Mouse (Mus musculus) left cerebral cortex, postnatal 36 days (tissue): ENCODE measurements around the gene Tcaim. TPM values are rescaled to one million over a fixed set of nuclear protein-coding genes. Genes with fewer than 3 reads are reported as not detected.
"Not testable (repeated sequence)": the region's sequence is repeated elsewhere in the genome, so short reads cannot be mapped to it uniquely, and the experiment has no call there.

Source experiments
- DNase-seq, 2 experiments: peaks; one replicate each; pipeline ENCODE4 v3.0.0; 2021 to 2022; ENCODE audit warnings: low spot score in 2 of 2, mixed read lengths in 1 of 2
- intact Hi-C: fragments of 180-260 bp; cut with DNase I; formaldehyde crosslinking; loops from one replicate; pipeline ENCODE4 v1.15.1; 2025
- total RNA-seq, 2 experiments: library from RNA; stranded (reverse); gene quantifications; 2 replicates each; pipeline ENCODE4 v1.2.3; 2021

Gene Tcaim
- total RNA-seq, 2 experiments from 2014 or later: 16.2 to 16.8 TPM

- intact Hi-C loops: no loop called here
Measured at GRCm38 (mm10) chr9:122846156-122846555, 40.8 kb downstream of the Tcaim start.

GRCm38 (mm10) chr9:122847811-122848311 lies 42.5 kb downstream of the Tcaim start:
- intact Hi-C loops, DNase-seq: not testable (repeated sequence)

More at GRCm38 (mm10) chr9:122846156-122846555, 40.8 kb downstream of the Tcaim start:
- DNase-seq: peak; percentile 22 to 28

DNA sequence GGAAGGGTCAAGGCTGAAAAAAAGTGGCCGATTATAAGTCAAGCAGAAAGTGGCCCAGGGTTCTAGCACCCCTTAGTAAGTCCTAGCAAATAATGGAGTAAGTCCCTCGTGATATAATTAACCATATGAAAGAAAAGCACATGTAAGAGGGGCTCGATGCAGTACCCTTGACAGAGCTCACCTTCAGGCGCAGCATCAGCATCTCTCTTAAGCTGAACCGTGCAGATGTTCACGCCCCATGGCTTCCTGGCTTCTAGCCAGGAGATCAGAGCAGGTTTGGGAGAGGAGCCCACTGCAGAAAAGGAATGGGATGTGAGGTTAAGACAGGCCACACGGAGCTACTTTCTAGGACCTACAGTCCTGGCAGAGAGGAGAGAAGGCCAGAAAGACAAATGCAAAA lies 49.2 kb downstream of the Tcaim start:
- DNase-seq: no peak
- intact Hi-C loops: loop anchor here (5.0 kb wide), 1 partner anchor 37 kb away; no protein-coding TSS in a partner anchor

GRCm38 (mm10) chr9:122855141-122855540 lies 49.8 kb downstream of the Tcaim start:
- DNase-seq, intact Hi-C loops: not testable (repeated sequence)

DNA sequence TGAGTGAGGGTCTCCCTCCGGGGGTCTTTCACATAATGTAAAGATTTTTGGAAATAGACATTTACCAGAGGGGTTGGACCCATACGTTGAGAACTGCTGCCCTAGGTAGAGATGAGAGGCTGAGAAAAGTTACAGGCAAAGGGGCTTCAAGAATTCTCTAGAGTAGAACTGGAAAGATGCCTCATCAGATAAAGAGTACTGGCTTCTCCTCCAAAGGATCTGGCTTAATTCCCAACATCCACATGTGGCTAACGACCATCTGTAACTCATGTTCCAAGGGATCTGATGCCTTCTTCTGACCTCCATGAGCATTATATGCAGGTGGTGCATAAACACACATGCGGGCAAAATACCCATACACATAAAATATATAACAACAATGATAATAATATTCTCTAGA lies 50.3 kb downstream of the Tcaim start:
- no peak for DNase-seq
- intact Hi-C loops: no loop called here

GRCm38 (mm10) chr9:122856716-122857115 lies 51.4 kb downstream of the Tcaim start:
- DNase-seq: no peak
- intact Hi-C loops: no loop called here

DNA sequence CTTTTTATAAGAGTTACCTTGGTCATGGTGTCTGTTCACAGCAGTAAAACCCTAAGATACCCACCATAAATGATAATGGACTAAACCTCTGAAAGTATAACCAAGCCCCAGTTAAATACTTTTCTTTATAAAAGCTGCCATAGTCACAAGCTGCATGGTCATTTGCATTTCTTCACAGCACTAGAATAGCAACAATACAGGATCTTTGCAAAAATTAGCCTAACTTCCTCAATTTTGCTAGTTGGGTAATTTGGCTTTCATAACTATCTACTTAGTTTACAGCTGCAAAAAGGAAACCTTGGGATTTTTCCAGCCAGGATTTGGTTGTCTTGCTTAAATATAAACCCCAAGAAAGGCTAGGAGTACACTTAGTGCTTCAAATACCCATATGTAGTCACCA lies 55.4 kb downstream of the Tcaim start:
- DNase-seq: no peak
- intact Hi-C loops: no loop called here

DNA sequence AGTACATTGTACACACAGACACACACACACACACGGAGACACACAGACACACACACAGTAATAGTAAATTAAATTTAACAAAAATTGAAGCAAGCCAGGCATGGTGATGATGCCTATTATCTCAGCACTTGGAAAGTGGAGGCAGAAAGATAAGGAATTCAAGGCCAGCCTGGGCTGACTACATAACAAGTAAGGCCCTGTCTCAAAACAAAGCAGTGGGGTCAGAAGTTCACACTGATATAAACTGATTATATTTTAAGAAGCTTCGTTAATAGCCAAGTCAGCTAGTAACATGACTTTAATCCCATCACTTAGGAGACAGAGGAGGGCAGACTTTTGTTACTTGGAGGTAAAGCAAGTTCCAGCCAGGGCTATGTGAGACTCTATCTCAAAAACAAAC lies 58.4 kb downstream of the Tcaim start:
- intact Hi-C loops: no loop called here

GRCm38 (mm10) chr9:122864848-122865247 lies 59.5 kb downstream of the Tcaim start:
- intact Hi-C loops: no loop called here
- no peak for DNase-seq

More for the DNA sequence above, 58.4 kb downstream of the Tcaim start:
- no peak for DNase-seq

DNA sequence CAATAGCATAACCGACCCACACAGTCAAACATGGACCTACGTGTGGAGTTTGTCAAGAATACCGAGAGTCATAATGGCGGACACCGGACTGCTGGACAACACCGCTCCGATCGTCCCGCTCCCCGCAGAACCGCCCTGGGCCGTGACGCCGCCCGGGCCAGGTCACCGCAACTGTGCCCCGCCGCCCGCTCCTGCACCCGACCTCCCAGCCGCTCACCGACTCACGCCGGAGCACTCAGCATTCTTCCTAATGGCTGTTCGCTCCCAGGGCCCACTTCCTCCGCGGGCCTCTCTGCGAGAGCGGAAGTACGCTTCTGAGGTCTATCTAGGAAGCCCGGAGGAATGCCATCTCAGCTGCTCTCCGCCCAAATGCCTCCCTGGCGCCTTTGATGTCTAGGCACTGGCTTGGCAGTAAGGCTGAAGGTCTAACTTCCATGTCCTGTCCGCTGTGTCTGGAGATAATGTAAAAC lies 60.4 kb downstream of the Tcaim start, which contains the start of gene Zfp445:
Gene Zfp445 (minus strand): TSS at position 310 of the 470 bp plus-strand sequence.
- intact Hi-C loops: no loop called here
- DNase-seq: peak; percentile 83 to 85

- intact Hi-C loops: no loop called here
- DNase-seq: no peak
Measured at GRCm38 (mm10) chr9:122866192-122866591, 60.9 kb downstream of the Tcaim start.

GRCm38 (mm10) chr9:122872595-122872994 lies 67.3 kb downstream of the Tcaim start:
- DNase-seq: no peak
- intact Hi-C loops: no loop called here

DNA sequence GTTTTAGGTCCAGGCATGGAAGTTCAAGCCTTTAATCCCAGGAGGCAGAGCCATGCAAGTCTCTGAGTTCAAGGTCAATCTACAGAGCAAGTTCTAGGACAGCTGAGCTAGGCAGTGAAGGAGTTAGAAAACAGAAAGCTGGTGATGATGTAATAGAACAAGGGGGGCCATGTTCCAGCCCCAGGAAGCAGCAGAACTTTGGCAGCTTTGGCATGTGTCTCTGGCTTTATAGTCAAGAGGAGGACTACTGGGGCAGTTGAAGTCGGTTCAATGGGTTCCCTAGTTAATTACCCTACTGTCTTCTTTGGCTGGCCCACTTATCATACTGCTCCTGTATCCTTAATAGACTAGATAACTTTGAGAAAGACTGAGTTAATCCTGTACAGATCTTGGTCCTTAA lies 69.3 kb downstream of the Tcaim start:
- DNase-seq: no peak
- intact Hi-C loops: no loop called here

- intact Hi-C loops: no loop called here
- DNase-seq: no peak
Measured at GRCm38 (mm10) chr9:122875145-122875544, 69.8 kb downstream of the Tcaim start.

GRCm38 (mm10) chr9:122885385-122885784 lies 80.0 kb downstream of the Tcaim start, which contains the start of gene Zkscan7:
TSS of gene Zkscan7 (plus strand) at chr9:122885685.
- intact Hi-C loops: no loop called here
- no peak for DNase-seq

Other genes starting within 250 kb of the Tcaim start
- gene Topaz1, start 58.2 kb upstream of the Tcaim start, total RNA-seq: not detected
- not detected for gene Gm35549, start 38.5 kb downstream of the Tcaim start, total RNA-seq
- gene Zfp445, start 60.5 kb downstream of the Tcaim start, total RNA-seq: 100 to 1,000 TPM; 135 to 167 TPM
- gene Zkscan7, start 80.1 kb downstream of the Tcaim start, total RNA-seq: 1 to 10 TPM; 3.5 to 5.5 TPM
- gene Zfp105, start 117.5 kb downstream of the Tcaim start, total RNA-seq: 1 to 10 TPM; 7.2 to 8.7 TPM
- 10 to 100 TPM; 20.8 to 22.0 TPM for gene 1110059G10Rik, start 145.5 kb downstream of the Tcaim start, total RNA-seq
- gene Kif15, start 145.5 kb downstream of the Tcaim start, total RNA-seq: 1 to 10 TPM; 1.2 TPM
- 10 to 100 TPM; 29.0 to 32.3 TPM for gene Tmem42, start 215.8 kb downstream of the Tcaim start, total RNA-seq
- 1 to 10 TPM in 1 of 2 experiments, under 1 TPM in 1; 0.54 to 2.9 TPM for gene Tgm4, start 229.2 kb downstream of the Tcaim start, total RNA-seq